Mouse (Mus musculus) kidney, adult 2 months (tissue): ENCODE results near the gene Rbm19.
"Not testable (repeated sequence)": the region's sequence is repeated elsewhere in the genome, so short reads cannot be mapped to it uniquely, and the experiment has no call there.

ENCODE experiments used
- CTCF ChIP-seq: fragments of 200-500 bp; conservative IDR thresholded peaks from 2 replicates; pipeline ENCODE4 v1.5.1; 2011; ENCODE audit warnings: low read depth, mild to moderate bottlenecking, control low read depth, low read length, moderate library complexity, mixed read lengths; ENCODE audit not compliant: insufficient read depth, insufficient read length
- POLR2A ChIP-seq: fragments of 200-500 bp; IDR thresholded peaks from one replicate; pipeline ENCODE4 v1.6.1; 2011; ENCODE audit warnings: low read depth, low read length, control low read depth

GRCm38 (mm10) chr5:120117161-120117560 lies 896 bp downstream of the Rbm19 start:
- not testable (repeated sequence) for TF ChIP-seq CTCF, POLR2A
